Mouse (Mus musculus) gastrocnemius, postnatal 4 days (tissue): ENCODE data around the gene Gapdhs. TPM values are rescaled to one million over a fixed set of nuclear protein-coding genes. Genes with fewer than 3 reads are reported as not detected.

ENCODE experiments used
- DNase-seq, 2 experiments: peaks; one replicate each; pipeline ENCODE4 v3.0.0; 2021 to 2022; ENCODE audit warnings: low spot score in 2 of 2, mixed read lengths in 2 of 2
- total RNA-seq, 2 experiments: library from RNA; stranded (reverse); gene quantifications; 2 replicates each; pipeline ENCODE4 v1.2.3; 2021

The Gapdhs gene
- total RNA-seq, 2 experiments from 2014 or later = not detected

- DNase-seq = no peak
Measured at GRCm38 (mm10) chr7:30683425-30683824, 60.1 kb downstream of the Gapdhs start.

- no peak for DNase-seq
Measured at GRCm38 (mm10) chr7:30681897-30682296, 61.6 kb downstream of the Gapdhs start.

Other genes starting within 250 kb of the Gapdhs start
- 1 to 10 TPM; 9.6 to 9.8 TPM for gene Arhgap33, start 208.6 kb downstream of the Gapdhs start, total RNA-seq
- gene Hspb6, start 191.5 kb downstream of the Gapdhs start, total RNA-seq = 100 to 1,000 TPM; 182 to 186 TPM
- 10 to 100 TPM; 10.1 to 10.4 TPM for gene Proser3, start 191.4 kb downstream of the Gapdhs start, total RNA-seq
- 10 to 100 TPM; 17.3 to 18.6 TPM for gene Lin37, start 183.8 kb downstream of the Gapdhs start, total RNA-seq
- gene U2af1l4, start 180.4 kb downstream of the Gapdhs start, total RNA-seq = 10 to 100 TPM; 55.6 to 62.4 TPM
- 1 to 10 TPM; 2.6 to 2.9 TPM for gene Gm49396, start 180.3 kb downstream of the Gapdhs start, total RNA-seq
- 100 to 1,000 TPM in 1 of 2 experiments, 10 to 100 TPM in 1; 87.0 to 103 TPM for gene Psenen, start 180.1 kb downstream of the Gapdhs start, total RNA-seq
- 1 to 10 TPM; 1.5 to 1.7 TPM for gene Igflr1, start 178.3 kb downstream of the Gapdhs start, total RNA-seq
- gene Kmt2b, start 155.0 kb downstream of the Gapdhs start, total RNA-seq = 10 to 100 TPM; 34.0 to 34.2 TPM
- gene Zbtb32, start 144.8 kb downstream of the Gapdhs start, total RNA-seq = not detected
- gene Upk1a, start 130.8 kb downstream of the Gapdhs start, total RNA-seq = under 1 TPM; 0.32 to 0.67 TPM
- gene Cox6b1, start 117.5 kb downstream of the Gapdhs start, total RNA-seq = 1,000 to 10,000 TPM; 1,025 to 1,032 TPM
- gene Etv2, start 107.8 kb downstream of the Gapdhs start, total RNA-seq = not detected
- 10 to 100 TPM; 54.6 to 56.2 TPM for gene Rbm42, start 93.4 kb downstream of the Gapdhs start, total RNA-seq
- gene Haus5, start 78.7 kb downstream of the Gapdhs start, total RNA-seq = 10 to 100 TPM in 1 of 2 experiments, 1 to 10 TPM in 1; 7.1 to 10.4 TPM
- not detected for gene Pmis2, start 72.1 kb downstream of the Gapdhs start, total RNA-seq
- gene 2200002J24Rik, start 44.8 kb downstream of the Gapdhs start, total RNA-seq = not detected
- gene Atp4a, start 31.5 kb downstream of the Gapdhs start, total RNA-seq = not detected
- gene Tmem147, start 14.1 kb downstream of the Gapdhs start, total RNA-seq = 100 to 1,000 TPM; 144 to 145 TPM
- 1 to 10 TPM; 4.1 to 4.6 TPM for gene Sbsn, start 7.8 kb upstream of the Gapdhs start, total RNA-seq
- 1 to 10 TPM in 1 of 2 experiments, under 1 TPM in 1; 0.86 to 1.2 TPM for gene Dmkn, start 20.1 kb upstream of the Gapdhs start, total RNA-seq
- 10 to 100 TPM; 13.2 to 13.9 TPM for gene Krtdap, start 44.2 kb upstream of the Gapdhs start, total RNA-seq
- 1 to 10 TPM; 1.8 to 2.5 TPM for gene Ffar2, start 80.1 kb upstream of the Gapdhs start, total RNA-seq
- not detected for gene Ffar3, start 112.5 kb upstream of the Gapdhs start, total RNA-seq
- not detected for gene Ffar1, start 117.9 kb upstream of the Gapdhs start, total RNA-seq
- gene Cd22, start 136.7 kb upstream of the Gapdhs start, total RNA-seq = under 1 TPM; 0.54 to 0.81 TPM
- gene Mag, start 171.2 kb upstream of the Gapdhs start, total RNA-seq = 10 to 100 TPM; 11.8 to 12.3 TPM
- gene Hamp2, start 181.0 kb upstream of the Gapdhs start, total RNA-seq = not detected
- gene Hamp, start 200.4 kb upstream of the Gapdhs start, total RNA-seq = under 1 TPM in 1 of 2 experiments, not detected in 1; 0.78 TPM
- gene Usf2, start 213.1 kb upstream of the Gapdhs start, total RNA-seq = 10 to 100 TPM; 79.3 to 80.5 TPM
- under 1 TPM; 0.74 to 0.75 TPM for gene Lsr, start 229.8 kb upstream of the Gapdhs start, total RNA-seq
- gene Fam187b, start 230.1 kb upstream of the Gapdhs start, total RNA-seq = under 1 TPM in 1 of 2 experiments, not detected in 1; 0.20 TPM